Mouse (Mus musculus): ENCODE results near the gene Arhgap28.
"Not testable (repeated sequence)": the region's sequence is repeated elsewhere in the genome, so short reads cannot be mapped to it uniquely, and the experiment has no call there.

Gene Arhgap28

GRCm38 (mm10) chr17:67877599-67877998 is 126.3 kb downstream of the Arhgap28 start:
- DNase-seq (ENCODE audit: low spot score in 2 of 2): no peak

GRCm38 (mm10) chr17:67869731-67870601 is 134.0 kb downstream of the Arhgap28 start:
- peak in 1 of 2 experiments; percentile 74 for DNase-seq (ENCODE audit: low spot score in 2 of 2)

- DNase-seq (ENCODE audit: low spot score in 2 of 2): no peak
These were observed 137.2 kb downstream of the Arhgap28 start for GRCm38 (mm10) chr17:67866541-67867241.

GRCm38 (mm10) chr17:67866026-67866425 is 137.9 kb downstream of the Arhgap28 start:
- no peak for DNase-seq (ENCODE audit: low spot score in 2 of 2)

- no peak for DNase-seq (ENCODE audit: low spot score in 2 of 2)
These were observed 139.0 kb downstream of the Arhgap28 start for GRCm38 (mm10) chr17:67864912-67865311.

GRCm38 (mm10) chr17:67864363-67864762 is 139.6 kb downstream of the Arhgap28 start:
- DNase-seq (ENCODE audit: low spot score in 2 of 2): no peak

- DNase-seq (ENCODE audit: low spot score in 2 of 2): peak; percentile 28 to 76
These were observed 142.0 kb downstream of the Arhgap28 start for GRCm38 (mm10) chr17:67861744-67862535.

- DNase-seq (ENCODE audit: low spot score in 2 of 2): no peak
These were observed 142.8 kb downstream of the Arhgap28 start for GRCm38 (mm10) chr17:67861080-67861630.

GRCm38 (mm10) chr17:67841494-67841893 is 162.4 kb downstream of the Arhgap28 start:
- DNase-seq (ENCODE audit: low spot score in 2 of 2): not testable (repeated sequence)

GRCm38 (mm10) chr17:67838948-67839347 is 165.0 kb downstream of the Arhgap28 start:
- no peak for DNase-seq (ENCODE audit: low spot score in 2 of 2)

- DNase-seq (ENCODE audit: low spot score in 2 of 2): peak; percentile 3 to 83
These were observed 166.4 kb downstream of the Arhgap28 start for GRCm38 (mm10) chr17:67837351-67838090.

- DNase-seq (ENCODE audit: low spot score in 2 of 2): no peak
These were observed 167.6 kb downstream of the Arhgap28 start for GRCm38 (mm10) chr17:67836146-67836895.

GRCm38 (mm10) chr17:67827431-67827830 is 176.5 kb downstream of the Arhgap28 start:
- DNase-seq (ENCODE audit: low spot score in 2 of 2): no peak

GRCm38 (mm10) chr17:67816916-67817315 is 187.0 kb downstream of the Arhgap28 start:
- DNase-seq (ENCODE audit: low spot score in 2 of 2): no peak

GRCm38 (mm10) chr17:67815720-67816119 is 188.2 kb downstream of the Arhgap28 start:
- no peak for DNase-seq (ENCODE audit: low spot score in 2 of 2)

GRCm38 (mm10) chr17:67813666-67814065 is 190.3 kb downstream of the Arhgap28 start:
- DNase-seq (ENCODE audit: low spot score in 2 of 2): no peak

GRCm38 (mm10) chr17:67809171-67809570 is 194.7 kb downstream of the Arhgap28 start:
- no peak for DNase-seq (ENCODE audit: low spot score in 2 of 2)
